Comparison of ENCODE assay signal across 10 mouse cellular contexts in the genomic region with DNA sequence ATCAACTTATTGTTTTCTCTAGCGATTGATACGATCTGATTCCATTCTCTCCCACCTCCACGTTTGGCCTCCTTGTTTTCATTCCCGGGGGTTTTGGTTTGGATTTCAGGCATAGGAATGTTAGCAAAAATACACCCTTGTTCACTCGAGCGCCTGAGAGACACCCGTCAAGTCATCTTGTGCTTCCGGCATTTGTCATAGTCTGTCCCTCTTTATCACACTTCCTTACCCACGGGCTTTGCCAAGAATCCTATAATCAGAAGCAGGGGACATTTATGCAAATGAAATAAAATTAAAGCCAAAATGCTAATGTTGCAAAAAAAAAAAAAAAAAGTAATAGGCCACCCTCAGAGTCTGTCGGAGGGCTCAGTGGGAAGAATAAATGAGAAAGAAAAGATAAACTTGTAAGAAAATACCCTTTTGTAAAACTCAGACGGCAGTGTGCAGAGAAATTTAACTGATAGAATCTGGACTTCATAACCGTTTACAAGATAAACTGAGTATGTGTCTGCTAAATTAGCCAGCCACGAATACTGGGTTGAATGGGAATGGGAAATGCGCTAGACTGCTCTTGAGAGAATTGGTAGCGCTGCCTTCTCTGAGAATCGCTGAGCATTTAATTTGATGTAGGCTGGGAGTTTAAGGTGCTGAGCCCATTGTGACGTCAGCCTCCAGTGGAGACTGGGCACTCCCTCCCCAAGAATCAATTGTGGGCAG.
A peak's percentile ranks its signal among the peaks of the same experiment; 100 is the strongest.
DNase-seq lines count a peak whose midpoint lies in the region; ATAC-seq and TF ChIP-seq lines count a peak whose summit lies in the region.
"Had no signal": no experiment of that assay in that cellular context is flagged by ENCODE, and none has a peak within 500 bp of the region (broad histone marks: within the 10 kb centered on the region; RNA-seq: fewer than 3 reads in every experiment).

No protein-coding gene starts in this region.

- TF ChIP-seq CTCF in stomach, postnatal 0 days (IDR thresholded peaks at IDR 0.05; ENCODE audit: low read depth): no peak

- peaks cover 21% of the 10 kb centered on the region for H3K4me1 ChIP-seq in hindbrain, embryonic 12.5 days
- peaks cover 2% of the 10 kb centered on the region; the same call in 1 of the 2 replicates for H3K4me1 ChIP-seq in hindbrain, embryonic 11.5 days (replicated peaks; ENCODE audit: control insufficient read depth, insufficient read depth, low read length)
- peaks cover 29% of the 10 kb centered on the region for H3K4me1 ChIP-seq in stomach, embryonic 14.5 days (ENCODE audit: control insufficient read depth, insufficient read depth, low read length)
- no peaks in the 10 kb centered on the region; the same call in 1 of the 2 replicates for H3K4me1 ChIP-seq in stomach, postnatal 0 days (replicated peaks; ENCODE audit: control insufficient read depth, insufficient read depth)
- 0 out of 2 replicates have a peak, but pooled peaks cover 11% of the 10 kb centered on the region for H3K4me1 ChIP-seq in liver, embryonic 15.5 days (replicated peaks)

- H3K36me3 ChIP-seq in hindbrain, embryonic 12.5 days: no peaks in the 10 kb centered on the region
- no peaks in the 10 kb centered on the region for H3K36me3 ChIP-seq in hindbrain, embryonic 11.5 days (ENCODE audit: control insufficient read depth, insufficient read depth, low read length)
- no peaks in the 10 kb centered on the region for H3K36me3 ChIP-seq in stomach, embryonic 14.5 days (ENCODE audit: control insufficient read depth, insufficient read depth, low read length)
- H3K36me3 ChIP-seq in stomach, postnatal 0 days (ENCODE audit: control insufficient read depth, insufficient read depth, low read length): no peaks in the 10 kb centered on the region
- H3K36me3 ChIP-seq in liver, embryonic 15.5 days (replicated peaks): peaks cover 19% of the 10 kb centered on the region

- H3K27ac ChIP-seq in hindbrain, embryonic 12.5 days: peak overlapping the region; percentile 44; the same call in 1 of the 2 replicates
- no peak overlapping the region for H3K27ac ChIP-seq in hindbrain, embryonic 11.5 days (ENCODE audit: low read depth, low read length)
- peak overlapping the region; percentile 52; the same call in 1 of the 2 replicates for H3K27ac ChIP-seq in stomach, embryonic 14.5 days (ENCODE audit: low read length)
- H3K27ac ChIP-seq in stomach, postnatal 0 days (replicated peaks): no peak overlapping the region
- 0 out of 2 replicates have a peak overlapping the region, but pooled peaks have one; percentile 2 for H3K27ac ChIP-seq in liver, embryonic 15.5 days (replicated peaks)

- no peak overlapping the region for H3K4me2 ChIP-seq in hindbrain, embryonic 12.5 days (replicated peaks)
- no peak overlapping the region for H3K4me2 ChIP-seq in hindbrain, embryonic 11.5 days (replicated peaks; ENCODE audit: low read depth, low read length)
- H3K4me2 ChIP-seq in stomach, embryonic 14.5 days (replicated peaks; ENCODE audit: low read depth, low read length): no peak overlapping the region
- no peak overlapping the region for H3K4me2 ChIP-seq in stomach, postnatal 0 days (replicated peaks; ENCODE audit: low read depth)
- no peak overlapping the region for H3K4me2 ChIP-seq in liver, embryonic 15.5 days

- ATAC-seq in hindbrain, embryonic 12.5 days (ENCODE audit: low FRiP score): no peak
- ATAC-seq in hindbrain, embryonic 11.5 days (ENCODE audit: low FRiP score): no peak
- ATAC-seq in stomach, embryonic 14.5 days (ENCODE audit: insufficient number of reproducible peaks, insufficient read depth, low FRiP score, low read depth): no peak
- ATAC-seq in stomach, postnatal 0 days (ENCODE audit: low FRiP score, low TSS enrichment): no peak
- no peak for ATAC-seq in liver, embryonic 15.5 days (ENCODE audit: insufficient read depth)

- H3K27me3 ChIP-seq in hindbrain, embryonic 12.5 days: no peaks in the 10 kb centered on the region
- H3K27me3 ChIP-seq in hindbrain, embryonic 11.5 days (ENCODE audit: control insufficient read depth, insufficient read depth, low read length): no peaks in the 10 kb centered on the region
- no peaks in the 10 kb centered on the region for H3K27me3 ChIP-seq in stomach, embryonic 14.5 days (ENCODE audit: control insufficient read depth, insufficient read depth, low read length)
- no peaks in the 10 kb centered on the region for H3K27me3 ChIP-seq in stomach, postnatal 0 days (ENCODE audit: control insufficient read depth, insufficient read depth, low read length)
- no peaks in the 10 kb centered on the region for H3K27me3 ChIP-seq in liver, embryonic 15.5 days

- no peak overlapping the region for H3K4me3 ChIP-seq in hindbrain, embryonic 12.5 days
- no peak overlapping the region for H3K4me3 ChIP-seq in hindbrain, embryonic 11.5 days (ENCODE audit: low read depth, low read length)
- no peak overlapping the region for H3K4me3 ChIP-seq in stomach, embryonic 14.5 days (ENCODE audit: low read depth, low read length)
- H3K4me3 ChIP-seq in stomach, postnatal 0 days (ENCODE audit: low read depth, low read length): no peak overlapping the region
- H3K4me3 ChIP-seq in liver, embryonic 15.5 days (replicated peaks): no peak overlapping the region

- H3K9ac ChIP-seq in hindbrain, embryonic 12.5 days: no peak overlapping the region
- H3K9ac ChIP-seq in hindbrain, embryonic 11.5 days (ENCODE audit: low read depth, low read length): no peak overlapping the region
- H3K9ac ChIP-seq in stomach, embryonic 14.5 days (replicated peaks; ENCODE audit: low read depth, low read length): no peak overlapping the region
- H3K9ac ChIP-seq in stomach, postnatal 0 days (ENCODE audit: low read length): no peak overlapping the region
- H3K9ac ChIP-seq in liver, embryonic 15.5 days: no peak overlapping the region

- DNase-seq in hindbrain, embryonic 11.5 days (ENCODE audit: low spot score): no peak
- DNase-seq in stomach, postnatal 0 days (ENCODE audit: low spot score): no peak
- no peak for DNase-seq in right cerebral cortex, adult 2 months (ENCODE audit: low spot score in 2 of 2)
- DNase-seq in testis, postnatal 14 days (ENCODE audit: low spot score): no peak
- no peak for DNase-seq in adrenal gland, postnatal 4 days (ENCODE audit: low spot score in 2 of 2)
- DNase-seq: cerebellum, adult 11 months; thymus, adult 2 months had no signal

- H3K9me3 ChIP-seq in hindbrain, embryonic 12.5 days (replicated peaks): no peaks in the 10 kb centered on the region
- no peaks in the 10 kb centered on the region for H3K9me3 ChIP-seq in hindbrain, embryonic 11.5 days (ENCODE audit: control insufficient read depth, low read length)
- no peaks in the 10 kb centered on the region for H3K9me3 ChIP-seq in stomach, embryonic 14.5 days (ENCODE audit: control insufficient read depth, low read depth, low read length)
- no peaks in the 10 kb centered on the region for H3K9me3 ChIP-seq in stomach, postnatal 0 days (ENCODE audit: control insufficient read depth, low read length)
- H3K9me3 ChIP-seq in liver, embryonic 15.5 days (replicated peaks): no peaks in the 10 kb centered on the region

- no peak for TF ChIP-seq EP300 in stomach, postnatal 0 days (optimal IDR thresholded peaks at IDR 0.05)

- WGBS in hindbrain, embryonic 12.5 days: 62% methylated on average over 17 of the region's 17 CpGs
- WGBS in hindbrain, embryonic 11.5 days: 75% methylated on average over 17 of the region's 17 CpGs
- 57% methylated on average over 17 of the region's 17 CpGs for WGBS in stomach, embryonic 14.5 days
- 58% methylated on average over 17 of the region's 17 CpGs for WGBS in stomach, postnatal 0 days
- WGBS in liver, embryonic 15.5 days (ENCODE audit: insufficient replicate concordance): 72% methylated on average over 17 of the region's 17 CpGs

Comparison
In these comparisons a context has a peak if more than half of its experiments do, and no peak if none do; other contexts are left out.
1. H3K27ac ChIP-seq: peak in hindbrain, embryonic 12.5 days (single experiment), stomach, embryonic 14.5 days (single experiment) and liver, embryonic 15.5 days (single experiment); none in hindbrain, embryonic 11.5 days (single experiment) and stomach, postnatal 0 days (single experiment).